Mouse (Mus musculus) heart, embryonic 14.5 days (tissue): Measurements from ENCODE around the gene Kcnmb1. TPM values are rescaled to one million over a fixed set of nuclear protein-coding genes. Genes with fewer than 3 reads are reported as not detected.
A peak's percentile ranks its signal among the peaks of the same experiment; 100 is the strongest.

Experiments
- ATAC-seq: fragments of 200-750 bp; cut with Nextera tagmentation; 2 replicates; pipeline ENCODE4 v1.8.0; 2017; ENCODE audit warnings: low read depth, moderate TSS enrichment; ENCODE audit not compliant: insufficient number of reproducible peaks, insufficient read depth, low FRiP score
- H3K27ac ChIP-seq, 2 experiments: fragments of 200-500 bp in 1 of 2; fragments of 300-500 bp in 1 of 2; sonication (generic) in 1 of 2; replicated peaks in 1 of 2; 2 replicates each; pipeline ENCODE4 v1.5.1; 2012 to 2014; ENCODE audit warnings: low read depth in 2 of 2, low read length in 2 of 2, control low read depth in 1 of 2, mild to moderate bottlenecking in 1 of 2, mixed read lengths in 1 of 2; ENCODE audit not compliant: control insufficient read depth in 1 of 2, insufficient read depth in 1 of 2
- H3K27me3 ChIP-seq: fragments of 300-500 bp; sonication (generic); 2 replicates; pipeline ENCODE4 v1.6.1; 2014; ENCODE audit warnings: mild to moderate bottlenecking, low read length, control low read depth; ENCODE audit not compliant: control insufficient read depth, insufficient read depth
- H3K36me3 ChIP-seq: fragments of 300-500 bp; sonication (generic); 2 replicates; pipeline ENCODE4 v1.6.1; 2014; ENCODE audit warnings: mild to moderate bottlenecking, control low read depth, low read length, mixed read lengths; ENCODE audit not compliant: control insufficient read depth, insufficient read depth
- H3K4me1 ChIP-seq, 2 experiments: fragments of 200-500 bp in 1 of 2; fragments of 300-500 bp in 1 of 2; sonication (generic) in 1 of 2; 2 replicates each; pipeline ENCODE4 v1.6.1; 2012 to 2014; ENCODE audit warnings: low read length in 2 of 2, control low read depth in 1 of 2, mixed read lengths in 1 of 2; ENCODE audit not compliant: control insufficient read depth in 2 of 2, insufficient read depth in 2 of 2
- H3K4me2 ChIP-seq: fragments of 300-500 bp; sonication (generic); 2 replicates; pipeline ENCODE4 v1.6.1; 2014; ENCODE audit warnings: mild to moderate bottlenecking, low read length
- H3K4me3 ChIP-seq, 2 experiments: fragments of 200-500 bp in 1 of 2; fragments of 300-500 bp in 1 of 2; sonication (generic) in 1 of 2; 2 replicates each; pipeline ENCODE4 v1.5.1; 2012 to 2014; ENCODE audit warnings: low read length in 2 of 2, mild to moderate bottlenecking in 2 of 2, control low read depth in 1 of 2, low read depth in 1 of 2, moderate library complexity in 1 of 2; ENCODE audit not compliant: control insufficient read depth in 1 of 2, insufficient read depth in 1 of 2
- H3K9ac ChIP-seq: fragments of 300-500 bp; sonication (generic); 2 replicates; pipeline ENCODE4 v1.6.1; 2014; ENCODE audit warnings: mild to moderate bottlenecking, low read length
- H3K9me3 ChIP-seq: fragments of 300-500 bp; sonication (generic); 2 replicates; pipeline ENCODE4 v1.6.1; 2016; ENCODE audit warnings: low read length, control low read depth; ENCODE audit not compliant: control insufficient read depth
- WGBS: fragments of 180-500 bp; shearing (Covaris S2); extraction: QIAGEN DNeasy Blood & Tissue Kit; methylation state at CpG from one replicate; pipeline ENCODE4 v1.1.7; 2014; 5-methylcytosine and 5-hydroxymethylcytosine counted together
- polyA plus RNA-seq: library from polyadenylated mRNA; unstranded; fragments of >200 nt; fragmentation: Nextera tagmentation; extraction: Ambion mirVana; gene quantifications from 2 replicates; pipeline ENCODE4 v1.2.1, GENCODE M21; 2014

Kcnmb1 gene
- polyA plus RNA-seq, 1 experiment from 2014 or later, result 2.0 TPM

DNA sequence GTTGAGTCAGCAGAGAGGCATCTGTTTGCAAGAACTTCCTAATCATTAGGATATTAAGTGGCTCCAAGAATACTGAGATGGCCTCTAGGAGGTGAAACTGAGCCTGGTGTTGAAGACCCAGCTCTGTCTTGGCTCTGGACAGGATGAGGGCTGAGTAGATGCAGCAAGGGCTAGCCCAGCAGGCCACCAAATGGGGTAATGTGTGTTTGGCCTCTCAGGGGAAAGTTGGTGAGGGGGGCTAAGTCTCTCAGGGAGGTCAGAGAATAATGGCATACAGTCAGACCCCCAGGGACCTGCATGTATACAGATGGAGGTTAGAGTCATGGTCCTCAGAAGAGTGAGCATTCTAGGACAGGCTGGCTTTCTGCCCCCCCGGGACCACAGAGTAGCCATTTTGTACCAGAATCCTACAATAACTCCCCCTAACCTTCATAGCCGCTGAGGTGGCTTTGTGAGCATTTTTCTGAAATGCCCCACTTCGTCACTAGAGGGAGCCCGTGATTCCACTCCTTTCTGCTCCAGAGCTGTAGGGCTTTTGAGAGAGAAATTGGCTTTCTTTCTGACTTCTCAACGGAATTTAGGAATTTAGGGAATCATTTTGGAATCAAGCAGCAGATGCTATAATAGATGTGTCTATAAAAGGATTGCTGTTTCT is 39.3 kb downstream of the Kcnmb1 start:
- H3K4me2 ChIP-seq, result no peak overlapping the region
- H3K9me3 ChIP-seq, result no peaks in the 10 kb centered on the region
- H3K4me1 ChIP-seq, result no peaks in the 10 kb centered on the region
- ATAC-seq, result no peak
- H3K27ac ChIP-seq, result no peak overlapping the region
- H3K36me3 ChIP-seq, result no peaks in the 10 kb centered on the region
- H3K27me3 ChIP-seq, result no peaks in the 10 kb centered on the region
- H3K4me3 ChIP-seq, result no peak overlapping the region
- 6% methylated on average over 5 of the region's 5 CpGs for WGBS
- H3K9ac ChIP-seq, result no peak overlapping the region

GRCm38 (mm10) chr11:34002593-34002965 is 39.8 kb downstream of the Kcnmb1 start:
- Histone ChIP-seq H3K9me3 (no peaks in the 10 kb centered on the region), H3K27ac (no peak overlapping the region), H3K9ac (no peak overlapping the region), H3K4me3 (no peak overlapping the region), H3K4me1 (no peaks in the 10 kb centered on the region), H3K4me2 (no peak overlapping the region), H3K36me3 (no peaks in the 10 kb centered on the region), H3K27me3 (no peaks in the 10 kb centered on the region)
- ATAC-seq, result no peak
- 71% methylated on average over 5 of the region's 5 CpGs for WGBS

- WGBS, result 61% methylated on average over 2 of the region's 2 CpGs
- Histone ChIP-seq H3K9ac (no peak overlapping the region), H3K27me3 (no peaks in the 10 kb centered on the region), H3K36me3 (no peaks in the 10 kb centered on the region), H3K4me2 (no peak overlapping the region), H3K4me3 (no peak overlapping the region), H3K9me3 (no peaks in the 10 kb centered on the region), H3K4me1 (0 out of 4 replicates have a peak, but pooled peaks cover 0 to 3% of the 10 kb centered on the region in 2 experiments), H3K27ac (no peak overlapping the region)
- ATAC-seq, result no peak
These were observed 44.8 kb downstream of the Kcnmb1 start for GRCm38 (mm10) chr11:34007616-34008015.

- Histone ChIP-seq H3K9ac (no peak overlapping the region), H3K27me3 (no peaks in the 10 kb centered on the region), H3K4me1 (0 out of 4 replicates have a peak, but pooled peaks cover 0 to 3% of the 10 kb centered on the region in 2 experiments), H3K27ac (no peak overlapping the region), H3K36me3 (no peaks in the 10 kb centered on the region), H3K4me2 (no peak overlapping the region), H3K9me3 (no peaks in the 10 kb centered on the region), H3K4me3 (no peak overlapping the region)
- WGBS, result 66% methylated on average over 11 of the region's 11 CpGs
- ATAC-seq, result no peak
These were observed 45.4 kb downstream of the Kcnmb1 start for GRCm38 (mm10) chr11:34008214-34008613.

DNA sequence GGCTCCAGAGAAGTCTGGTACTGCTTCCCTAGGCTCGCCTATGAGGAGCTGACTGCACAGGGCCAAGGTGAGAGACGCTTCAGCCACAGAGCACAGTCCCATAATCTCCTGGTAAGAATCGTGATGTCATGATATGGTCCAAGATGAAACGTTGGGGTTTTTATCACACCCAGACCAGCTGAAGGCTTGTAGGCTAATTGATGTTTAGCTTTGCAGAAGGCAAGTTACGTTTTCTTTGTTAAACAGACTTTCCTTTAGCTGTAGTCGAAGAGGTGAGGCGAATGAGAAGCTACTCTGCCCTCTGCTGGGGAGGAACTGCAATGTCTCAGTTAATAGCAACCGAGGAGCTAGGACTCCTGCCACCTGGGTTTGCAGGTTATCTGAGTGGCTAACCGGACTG is 45.9 kb downstream of the Kcnmb1 start:
- Histone ChIP-seq H3K9ac (no peak overlapping the region), H3K4me2 (no peak overlapping the region)
- 38% methylated on average over 9 of the region's 9 CpGs for WGBS

GRCm38 (mm10) chr11:34009316-34010087 is 46.7 kb downstream of the Kcnmb1 start:
- no peaks in the 10 kb centered on the region for H3K9me3 ChIP-seq
- no peak overlapping the region for H3K9ac ChIP-seq
- 76% methylated on average over 12 of the region's 12 CpGs for WGBS
- no peaks in the 10 kb centered on the region for H3K36me3 ChIP-seq
- 0 out of 4 replicates have a peak, but pooled peaks cover 0 to 3% of the 10 kb centered on the region in 2 experiments for H3K4me1 ChIP-seq
- no peak for ATAC-seq
- H3K27ac ChIP-seq, result peak overlapping the region in 1 of 2 experiments; percentile 50; a peak in 1 of 4 replicates
- H3K4me2 ChIP-seq, result no peak overlapping the region
- no peak overlapping the region for H3K4me3 ChIP-seq
- H3K27me3 ChIP-seq, result no peaks in the 10 kb centered on the region

More for the DNA sequence above, 45.9 kb downstream of the Kcnmb1 start:
- Histone ChIP-seq H3K27ac (no peak overlapping the region), H3K27me3 (no peaks in the 10 kb centered on the region), H3K9me3 (no peaks in the 10 kb centered on the region), H3K4me3 (no peak overlapping the region), H3K4me1 (0 out of 4 replicates have a peak, but pooled peaks cover 0 to 3% of the 10 kb centered on the region in 2 experiments), H3K36me3 (no peaks in the 10 kb centered on the region)
- no peak for ATAC-seq

DNA sequence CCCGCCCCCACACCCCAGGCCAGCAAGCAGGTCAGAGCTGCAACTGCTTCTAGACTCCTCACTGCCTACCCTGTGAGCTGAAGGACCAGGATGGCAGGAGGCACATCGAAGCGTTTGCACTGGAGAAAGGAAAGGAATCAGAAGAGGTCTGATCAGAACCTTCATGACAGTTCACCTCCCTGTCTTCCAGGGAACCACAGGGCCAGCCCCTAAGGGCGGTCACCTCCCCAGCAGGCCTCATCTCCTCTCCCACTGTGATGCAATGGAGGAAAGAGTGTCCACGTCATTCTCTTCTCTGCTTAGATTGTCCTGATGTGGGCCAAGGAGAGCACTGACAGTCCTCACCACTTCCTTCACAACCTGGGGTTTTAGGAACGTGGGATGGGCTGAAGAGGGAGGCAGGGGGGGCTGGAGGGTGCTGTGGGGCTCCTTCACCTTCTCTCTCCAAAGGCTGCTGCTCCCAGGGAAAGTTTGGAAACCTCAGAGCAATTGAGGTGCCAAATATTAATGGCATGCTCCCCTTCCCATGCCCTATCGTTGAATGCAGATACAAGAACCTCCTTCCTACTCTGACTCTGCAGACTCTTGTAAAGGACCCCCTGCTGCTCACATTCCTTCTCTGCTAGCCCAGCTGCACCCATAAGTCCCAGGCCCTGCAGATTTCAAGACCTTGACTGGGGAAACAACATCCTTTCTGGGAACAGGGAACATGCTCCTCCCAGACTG is 47.5 kb downstream of the Kcnmb1 start:
- H3K4me1 ChIP-seq, result 0 out of 4 replicates have a peak, but pooled peaks cover 0 to 3% of the 10 kb centered on the region in 2 experiments
- H3K27ac ChIP-seq, result peak overlapping the region; percentile 16 to 50; a peak in 1 of 4 replicates
- H3K4me3 ChIP-seq, result no peak overlapping the region
- no peak for ATAC-seq
- no peaks in the 10 kb centered on the region for H3K27me3 ChIP-seq
- WGBS, result 56% methylated on average over 7 of the region's 7 CpGs
- no peaks in the 10 kb centered on the region for H3K36me3 ChIP-seq
- H3K4me2 ChIP-seq, result no peak overlapping the region
- no peak overlapping the region for H3K9ac ChIP-seq
- H3K9me3 ChIP-seq, result no peaks in the 10 kb centered on the region
